Mouse (Mus musculus): ENCODE measurements at regions not wholly inside any gene's neighbourhood (a gene's known extent, or its start where the extent isn't known, plus 50 kb on each side); places are given as distances from the start of the nearest gene placed in this dataset.
"Not testable (repeated sequence)": the region's sequence is repeated elsewhere in the genome, so short reads cannot be mapped to it uniquely, and the experiment has no call there.

DNA sequence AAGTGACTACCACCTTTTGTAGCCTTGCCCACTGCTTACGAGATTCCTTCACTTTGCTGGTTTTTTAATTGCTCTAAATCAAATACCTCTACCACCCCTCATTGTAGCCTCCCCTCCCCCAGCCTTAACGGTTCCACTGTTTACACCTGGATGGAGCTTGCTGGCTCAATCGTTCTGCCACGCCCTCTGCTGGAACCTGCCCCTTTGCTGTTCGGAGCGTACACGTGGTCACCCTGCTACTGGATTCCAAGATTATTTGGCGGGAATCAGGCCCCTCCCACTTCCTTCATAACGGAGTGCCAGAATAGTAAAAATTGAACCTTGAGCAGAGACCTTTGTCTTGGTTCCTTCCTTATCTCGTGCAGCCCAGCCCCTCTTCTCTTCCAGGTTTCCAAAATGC is 68.8 kb upstream of the Fcgr1 start:
- TF ChIP-seq CTCF (IDR thresholded peaks at IDR 0.05; ENCODE audit: borderline replicate concordance, insufficient read depth, low read length); POLR2A (IDR thresholded peaks at IDR 0.05; ENCODE audit: low read depth, low read length): not testable (repeated sequence)

Data from embryonic fibroblast, embryonic 13.5 days (primary cell).